Mouse (Mus musculus) forebrain, embryonic 14.5 days (tissue): ENCODE data around the gene Dok4. TPM values are rescaled to one million over a fixed set of nuclear protein-coding genes. Genes with fewer than 3 reads are reported as not detected.
"Not testable (repeated sequence)": the region's sequence is repeated elsewhere in the genome, so short reads cannot be mapped to it uniquely, and the experiment has no call there.

ENCODE experiments used
- ATAC-seq: fragments of 200-750 bp; cut with Nextera tagmentation; 2 replicates; pipeline ENCODE4 v1.8.0; 2017; ENCODE audit warnings: mild to moderate bottlenecking, moderate library complexity
- DNase-seq: peaks from one replicate; pipeline ENCODE4 v3.0.0-alpha.2; 2015; ENCODE audit warnings: low spot score
- H3K27ac ChIP-seq: fragments of 300-500 bp; sonication (generic); 2 replicates; pipeline ENCODE4 v1.5.1; 2014; ENCODE audit warnings: low read depth, mild to moderate bottlenecking, control low read depth, low read length, moderate library complexity
- H3K27me3 ChIP-seq: fragments of 300-500 bp; sonication (generic); replicated peaks from 2 replicates; pipeline ENCODE4 v1.6.1; 2014; ENCODE audit warnings: low read length, control low read depth, mixed read lengths; ENCODE audit not compliant: control insufficient read depth, insufficient read depth
- H3K36me3 ChIP-seq: fragments of 300-500 bp; sonication (generic); 2 replicates; pipeline ENCODE4 v1.6.1; 2014; ENCODE audit warnings: low read length, control low read depth; ENCODE audit not compliant: control insufficient read depth, insufficient read depth
- H3K4me1 ChIP-seq: fragments of 300-500 bp; sonication (generic); 2 replicates; pipeline ENCODE4 v1.6.1; 2014; ENCODE audit warnings: antibody characterized with exemption, low read length, control low read depth; ENCODE audit not compliant: control insufficient read depth, insufficient read depth
- H3K4me2 ChIP-seq: fragments of 300-500 bp; sonication (generic); 2 replicates; pipeline ENCODE4 v1.6.1; 2014; ENCODE audit warnings: mild to moderate bottlenecking, control low read depth, low read length
- H3K4me3 ChIP-seq: fragments of 300-500 bp; sonication (generic); 2 replicates; pipeline ENCODE4 v1.5.1; 2014; ENCODE audit warnings: low read depth, low read length, control low read depth
- H3K9ac ChIP-seq: fragments of 300-500 bp; sonication (generic); 2 replicates; pipeline ENCODE4 v1.6.1; 2014; ENCODE audit warnings: mild to moderate bottlenecking, low read length, control low read depth, moderate library complexity
- H3K9me3 ChIP-seq: fragments of 300-500 bp; sonication (generic); replicated peaks from 2 replicates; pipeline ENCODE4 v1.6.1; 2016; ENCODE audit warnings: low read length, control low read depth, mixed read lengths; ENCODE audit not compliant: control insufficient read depth
- WGBS: fragments of 180-500 bp; shearing (Covaris S2); extraction: QIAGEN DNeasy Blood & Tissue Kit; methylation state at CpG from one replicate; pipeline ENCODE4 v1.1.7; 2014; 5-methylcytosine and 5-hydroxymethylcytosine counted together
- polyA plus RNA-seq: library from polyadenylated mRNA; unstranded; fragments of >200 nt; fragmentation: Nextera tagmentation; extraction: Ambion mirVana; gene quantifications from 2 replicates; pipeline ENCODE4 v1.2.1, GENCODE M21; 2014

Gene Dok4
- polyA plus RNA-seq, 1 experiment from 2014 or later = 42.6 TPM

DNA sequence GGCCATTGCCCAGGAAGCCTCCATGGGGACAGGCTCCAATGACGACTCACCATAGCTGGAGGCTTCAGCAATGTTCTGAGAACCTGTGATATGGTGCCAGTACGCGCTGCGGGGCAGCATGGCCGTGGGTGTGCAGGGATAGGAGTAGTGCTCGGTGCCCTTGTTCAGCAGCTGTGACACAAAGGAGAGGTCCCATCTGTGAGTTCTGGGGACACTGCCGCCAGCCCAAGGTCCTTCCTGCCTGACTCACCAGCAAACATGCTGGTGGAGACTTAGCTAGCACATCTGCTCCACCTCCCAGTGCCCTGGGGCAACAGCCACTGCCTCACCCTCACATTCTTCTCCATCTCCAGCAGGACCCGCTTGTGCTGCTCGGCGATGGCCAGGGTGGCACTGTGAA is 10.8 kb downstream of the Dok4 start:
- peaks cover 20% of the 10 kb centered on the region for H3K4me1 ChIP-seq
- no peak overlapping the region for H3K27ac ChIP-seq
- H3K36me3 ChIP-seq = peaks cover 63% of the 10 kb centered on the region

DNA sequence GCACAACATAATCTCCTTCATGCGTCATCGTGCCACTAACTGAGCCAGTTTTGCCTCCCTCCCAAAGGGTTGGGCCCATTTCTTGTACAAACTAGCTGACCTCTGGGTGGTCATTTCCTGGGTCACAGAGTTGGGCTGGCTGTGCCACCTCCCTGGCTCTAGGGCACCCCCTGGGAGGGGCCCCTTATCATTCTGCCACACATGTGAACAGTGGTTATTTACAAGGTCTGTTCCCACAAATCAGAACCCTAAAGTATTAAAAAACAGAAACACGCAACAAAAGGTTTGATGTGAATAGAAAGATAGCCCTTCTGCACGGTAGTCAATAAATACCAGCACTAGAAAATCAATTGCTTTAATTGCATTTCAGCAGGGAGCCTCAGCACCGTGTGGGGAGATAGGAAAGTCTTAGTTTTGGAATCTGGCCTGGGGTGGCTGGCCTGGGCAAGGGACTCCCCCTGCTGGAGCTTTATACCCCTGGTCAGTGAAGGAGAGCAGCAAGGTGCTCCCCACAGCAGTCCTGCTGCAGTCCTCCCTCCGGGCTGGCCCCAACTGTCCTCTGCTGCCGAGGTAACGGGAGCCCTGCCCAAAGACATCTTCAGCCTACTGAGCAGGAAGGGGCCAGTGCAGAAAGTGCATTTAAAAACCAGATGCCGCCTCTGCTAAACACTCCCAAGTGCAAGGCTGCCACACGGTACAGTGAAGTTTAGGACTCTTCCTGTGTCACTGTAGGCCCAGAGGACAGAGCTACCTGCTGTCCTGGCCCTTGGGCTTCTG is 12.0 kb downstream of the Dok4 start:
- WGBS = 80% methylated on average over 10 of the region's 10 CpGs
- H3K4me1 ChIP-seq = peaks cover 8% of the 10 kb centered on the region
- ATAC-seq (no peak), DNase-seq (no peak)
- peaks cover 68% of the 10 kb centered on the region for H3K36me3 ChIP-seq
- no peak overlapping the region for H3K4me2 ChIP-seq
- H3K9ac ChIP-seq = no peak overlapping the region
- no peaks in the 10 kb centered on the region for H3K9me3 ChIP-seq
- no peaks in the 10 kb centered on the region for H3K27me3 ChIP-seq
- no peak overlapping the region for H3K27ac ChIP-seq
- H3K4me3 ChIP-seq = no peak overlapping the region

More for the DNA sequence above, 10.8 kb downstream of the Dok4 start:
- Histone ChIP-seq H3K9me3 (no peaks in the 10 kb centered on the region), H3K4me2 (no peak overlapping the region), H3K27me3 (no peaks in the 10 kb centered on the region), H3K9ac (no peak overlapping the region), H3K4me3 (no peak overlapping the region)
- 87% methylated on average over 10 of the region's 10 CpGs for WGBS
- ATAC-seq (no peak), DNase-seq (no peak)

DNA sequence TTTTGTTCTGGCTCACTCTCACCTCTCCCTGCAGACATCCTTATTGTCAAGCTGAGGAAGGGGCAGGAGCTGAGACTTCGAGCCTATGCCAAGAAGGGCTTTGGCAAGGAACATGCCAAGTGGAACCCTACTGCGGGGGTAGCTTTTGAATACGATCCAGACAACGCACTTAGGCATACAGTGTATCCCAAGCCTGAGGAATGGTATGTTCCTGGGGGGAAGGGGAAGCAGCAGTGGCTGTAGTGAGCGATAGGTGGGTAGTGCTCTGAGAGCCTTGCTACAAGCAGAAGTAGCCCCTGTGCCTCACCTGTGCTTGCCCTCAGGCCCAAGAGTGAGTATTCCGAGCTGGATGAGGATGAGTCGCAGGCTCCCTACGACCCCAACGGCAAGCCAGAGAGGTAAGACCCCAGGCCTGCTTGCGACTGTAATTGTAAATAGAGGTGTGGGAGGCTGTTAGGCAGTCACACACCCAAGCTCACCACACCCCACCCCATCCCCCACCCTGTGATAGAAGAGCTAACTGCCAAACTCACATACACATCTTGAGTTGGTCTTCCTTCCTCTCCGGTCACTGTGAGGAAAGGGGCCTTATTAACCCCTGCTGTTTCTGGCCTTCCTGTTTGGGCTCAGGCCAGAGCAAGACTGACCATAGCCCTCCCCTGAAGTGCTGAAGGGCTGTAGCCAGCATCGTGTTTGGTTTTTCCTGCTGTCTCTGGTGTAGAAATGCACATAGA is 13.5 kb downstream of the Dok4 start:
- WGBS = 88% methylated on average over 12 of the region's 12 CpGs
- DNase-seq = no peak

GRCm38 (mm10) chr8:94861352-94861910 is 14.7 kb downstream of the Dok4 start:
- Histone ChIP-seq H3K4me1 (no peaks in the 10 kb centered on the region), H3K27ac (no peak overlapping the region), H3K36me3 (peaks cover 62% of the 10 kb centered on the region), H3K9me3 (no peaks in the 10 kb centered on the region), H3K4me3 (no peak overlapping the region), H3K27me3 (no peaks in the 10 kb centered on the region), H3K4me2 (no peak overlapping the region), H3K9ac (no peak overlapping the region)
- no peak for ATAC-seq
- peak; percentile 66 for DNase-seq
- WGBS = 76% methylated on average over 8 of the region's 8 CpGs

More for the DNA sequence above, 13.5 kb downstream of the Dok4 start:
- Histone ChIP-seq H3K4me3 (no peak overlapping the region), H3K27me3 (no peaks in the 10 kb centered on the region), H3K4me2 (no peak overlapping the region), H3K9ac (no peak overlapping the region), H3K36me3 (peaks cover 68% of the 10 kb centered on the region), H3K27ac (no peak overlapping the region), H3K9me3 (no peaks in the 10 kb centered on the region), H3K4me1 (no peaks in the 10 kb centered on the region)
- ATAC-seq = no peak

GRCm38 (mm10) chr8:94857346-94858173 is 18.6 kb downstream of the Dok4 start, which contains the start of gene Polr2c:
Gene Polr2c (plus strand): TSS chr8:94857450.
- Histone ChIP-seq H3K27ac (peak within 1 kb of the TSS; percentile 35), H3K36me3 (peaks cover 44% of the 10 kb centered on the region), H3K4me2 (peak within 1 kb of the TSS; percentile 72), H3K9me3 (no peaks in the 10 kb centered on the region), H3K27me3 (no peaks in the 10 kb centered on the region), H3K9ac (peak within 1 kb of the TSS; percentile 93), H3K4me3 (peak within 1 kb of the TSS; percentile 83), H3K4me1 (no peaks in the 10 kb centered on the region)
- WGBS = under 1% methylated on average over 68 of the region's 68 CpGs
- DNase-seq = peak; percentile 92
- ATAC-seq = peak; percentile 89

DNA sequence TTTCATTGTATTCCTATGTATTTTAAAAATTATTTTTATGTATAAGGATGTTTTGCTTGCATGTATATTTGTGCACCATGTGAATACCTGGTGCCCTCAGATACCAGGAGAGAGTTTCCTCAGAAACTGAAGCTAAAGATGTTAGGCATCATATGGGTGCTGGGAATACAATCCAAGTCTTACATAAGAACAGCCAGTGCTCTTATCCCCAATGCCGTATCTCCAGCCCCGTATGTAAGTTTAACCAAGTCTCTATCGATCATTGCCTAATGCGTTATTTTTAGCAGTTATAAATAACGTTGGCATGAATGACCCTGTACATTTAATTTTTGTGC is 19.2 kb downstream of the Dok4 start:
- H3K27me3 ChIP-seq = no peaks in the 10 kb centered on the region
- no peak for DNase-seq
- no peak overlapping the region; the same call in 1 of the 2 replicates for H3K4me3 ChIP-seq
- H3K4me1 ChIP-seq = no peaks in the 10 kb centered on the region
- whole genome bisulfite sequencing = 28% methylated on average over 5 of the region's 5 CpGs
- H3K9me3 ChIP-seq = no peaks in the 10 kb centered on the region
- no peak overlapping the region for H3K27ac ChIP-seq
- no peak for ATAC-seq
- no peak overlapping the region for H3K4me2 ChIP-seq
- H3K36me3 ChIP-seq = peaks cover 40% of the 10 kb centered on the region
- no peak overlapping the region; the same call in 1 of the 2 replicates for H3K9ac ChIP-seq

GRCm38 (mm10) chr8:94854761-94855160 is 21.4 kb downstream of the Dok4 start:
- not testable (repeated sequence) for H3K4me1 ChIP-seq, ATAC-seq, DNase-seq, H3K27ac ChIP-seq, H3K9ac ChIP-seq, H3K27me3 ChIP-seq, H3K9me3 ChIP-seq, H3K4me3 ChIP-seq, H3K4me2 ChIP-seq
- H3K36me3 ChIP-seq = peaks cover 45% of the 10 kb centered on the region
- 87% methylated on average over 11 of the region's 11 CpGs for WGBS

- no peak overlapping the region for H3K4me2 ChIP-seq
- 93% methylated on average over 5 of the region's 5 CpGs for WGBS
- H3K4me1 ChIP-seq = no peaks in the 10 kb centered on the region
- H3K9me3 ChIP-seq = no peaks in the 10 kb centered on the region
- H3K27me3 ChIP-seq = no peaks in the 10 kb centered on the region
- H3K27ac ChIP-seq = no peak overlapping the region
- DNase-seq = no peak
- ATAC-seq = no peak
- no peak overlapping the region for H3K9ac ChIP-seq
- no peak overlapping the region for H3K4me3 ChIP-seq
- H3K36me3 ChIP-seq = peaks cover 73% of the 10 kb centered on the region
Observed at GRCm38 (mm10) chr8:94850049-94850448, 26.1 kb downstream of the Dok4 start.
